Mouse (Mus musculus) fibroblast of lung, adult 2 months (primary cell): ENCODE data around the gene Rhbdl1.
"Not testable (repeated sequence)": the region's sequence is repeated elsewhere in the genome, so short reads cannot be mapped to it uniquely, and the experiment has no call there.

ENCODE experiments used
- DNase-seq: peaks from one replicate; pipeline ENCODE4 v3.0.0-alpha.2; 2011; ENCODE audit warnings: low read depth

Rhbdl1 gene

GRCm38 (mm10) chr17:25825984-25826570, 11.0 kb downstream of the Rhbdl1 start:
- DNase-seq = no peak

DNA sequence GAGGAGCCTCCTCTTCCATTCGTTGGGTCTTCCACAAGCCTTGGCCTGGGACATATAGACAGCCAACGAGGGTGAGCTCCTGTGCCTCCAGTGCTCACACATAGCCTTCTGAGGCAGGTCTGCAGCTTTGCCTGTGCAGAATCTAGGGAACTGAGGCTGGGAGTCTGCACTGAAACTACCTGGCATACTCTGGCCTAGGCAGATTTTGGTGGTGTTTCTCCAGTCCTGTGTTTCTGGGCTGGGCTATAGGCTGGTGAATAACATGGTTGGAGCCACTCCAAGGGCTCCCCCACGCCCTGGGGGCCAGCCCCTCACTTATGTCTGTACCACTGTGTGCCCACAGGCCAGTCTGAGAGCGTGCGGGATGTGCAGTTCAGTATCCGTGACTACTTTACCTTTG, 11.8 kb downstream of the Rhbdl1 start:
- no peak for DNase-seq

- no peak for DNase-seq
These were observed 12.5 kb downstream of the Rhbdl1 start for GRCm38 (mm10) chr17:25824362-25825142.

- DNase-seq = peak; percentile 78
These were observed 13.6 kb downstream of the Rhbdl1 start, which contains the start of gene Wdr24 for GRCm38 (mm10) chr17:25823452-25823851. Wdr24 (plus strand) TSS chr17:25823627.

GRCm38 (mm10) chr17:25818851-25819780, 18.0 kb downstream of the Rhbdl1 start:
- DNase-seq = no peak

DNA sequence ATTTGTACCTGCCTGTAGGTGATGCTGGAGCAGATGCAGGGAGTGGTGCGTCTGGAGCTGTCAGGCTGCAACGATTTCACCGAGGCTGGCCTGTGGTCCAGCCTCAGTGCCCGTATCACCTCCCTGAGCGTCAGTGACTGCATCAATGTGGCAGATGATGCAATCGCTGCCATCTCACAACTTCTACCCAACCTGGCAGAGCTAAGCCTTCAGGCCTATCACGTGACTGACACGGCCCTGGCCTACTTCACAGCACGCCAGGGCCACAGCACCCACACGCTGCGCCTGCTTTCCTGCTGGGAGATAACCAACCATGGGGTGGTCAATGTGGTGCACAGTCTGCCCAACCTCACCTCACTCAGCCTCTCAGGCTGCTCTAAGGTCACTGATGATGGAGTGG, 19.4 kb downstream of the Rhbdl1 start:
- DNase-seq = no peak

GRCm38 (mm10) chr17:25813471-25813870, 23.6 kb downstream of the Rhbdl1 start:
- DNase-seq = peak; percentile 30

GRCm38 (mm10) chr17:25810890-25811289, 26.2 kb downstream of the Rhbdl1 start:
- DNase-seq = no peak

DNA sequence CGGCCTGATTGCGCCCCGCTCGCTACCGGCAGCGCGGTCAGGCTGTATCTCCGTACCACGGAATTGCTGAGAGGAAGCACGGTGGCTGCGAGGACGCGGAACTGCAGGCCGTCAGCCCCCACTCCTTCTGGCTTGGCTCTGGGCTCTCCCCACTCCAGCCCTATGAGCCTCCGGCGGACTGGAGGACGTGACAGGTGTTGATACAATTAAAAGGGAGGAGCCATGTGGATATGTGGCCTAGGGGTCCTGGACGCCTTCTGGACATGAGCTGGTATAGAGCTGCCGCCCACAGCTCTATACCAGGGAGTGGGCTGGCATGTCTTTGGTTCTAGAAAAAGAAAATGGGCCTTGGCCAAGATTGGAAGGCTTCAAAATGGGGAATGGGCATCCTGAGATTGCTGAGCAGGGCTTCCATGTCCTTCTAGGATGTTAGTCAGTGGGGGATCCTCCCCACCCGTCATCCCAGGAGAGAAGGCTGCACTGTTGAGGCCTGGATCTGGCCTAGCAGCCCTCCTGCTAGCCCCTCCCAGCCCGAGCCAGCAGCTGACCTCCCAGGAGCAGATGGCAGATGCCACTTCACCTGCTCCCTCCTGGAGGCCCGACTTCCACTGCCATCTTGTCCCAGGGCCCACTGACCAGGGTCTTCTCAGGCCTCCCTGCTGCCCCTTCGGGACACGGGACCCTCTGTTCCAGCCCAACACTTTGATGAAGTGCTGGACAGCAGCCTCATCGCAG, 27.3 kb downstream of the Rhbdl1 start:
- no peak for DNase-seq

DNA sequence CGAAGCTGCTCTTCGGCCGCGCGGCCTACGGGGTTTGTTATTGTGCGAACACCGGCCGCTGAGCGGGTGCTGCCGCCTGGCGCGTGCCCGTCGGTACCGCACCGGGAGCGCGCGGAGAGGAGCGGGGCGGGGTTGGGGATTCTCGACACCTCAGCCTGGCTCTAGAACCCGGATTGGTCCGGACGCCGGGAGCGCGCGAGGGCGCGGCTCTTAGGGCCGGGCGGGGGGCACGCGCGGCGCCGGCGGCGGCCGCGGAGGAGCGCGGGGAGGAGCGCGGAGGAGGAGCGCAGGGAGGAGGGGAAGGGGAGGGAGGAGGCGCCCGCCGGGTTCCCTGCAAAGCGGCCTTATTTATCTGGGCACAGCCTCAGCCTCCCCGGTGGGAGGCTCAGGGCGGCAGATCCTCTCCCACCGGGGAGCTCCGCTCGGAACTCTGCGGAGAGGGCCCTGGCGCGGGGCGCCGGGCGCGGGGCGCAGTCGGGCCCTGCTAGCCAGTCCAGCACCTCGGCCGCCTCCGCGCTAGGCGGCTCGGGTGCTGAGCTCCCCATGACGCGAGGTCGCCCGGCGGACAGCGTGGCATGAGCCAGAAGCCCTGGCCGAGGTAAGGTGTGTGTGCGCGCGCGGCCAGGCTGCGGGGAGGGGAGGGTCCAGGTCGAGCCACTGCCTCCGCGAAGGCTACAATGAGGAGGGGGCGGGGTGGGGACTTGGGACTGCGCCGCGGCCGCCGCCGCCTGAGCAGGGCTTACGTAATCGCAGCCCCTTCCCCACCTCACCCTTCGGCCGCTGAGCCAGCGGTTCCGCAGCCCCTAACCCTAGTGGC, 28.1 kb downstream of the Rhbdl1 start, which contains the start of gene Fbxl16:
Gene Fbxl16, plus strand, starts transcription at position 297 of the 817 bp plus-strand sequence.
- no peak for DNase-seq

- no peak for DNase-seq
These were observed 29.1 kb downstream of the Rhbdl1 start for GRCm38 (mm10) chr17:25808028-25808427.

- DNase-seq = not testable (repeated sequence)
These were observed 29.6 kb downstream of the Rhbdl1 start for GRCm38 (mm10) chr17:25807452-25807851.

DNA sequence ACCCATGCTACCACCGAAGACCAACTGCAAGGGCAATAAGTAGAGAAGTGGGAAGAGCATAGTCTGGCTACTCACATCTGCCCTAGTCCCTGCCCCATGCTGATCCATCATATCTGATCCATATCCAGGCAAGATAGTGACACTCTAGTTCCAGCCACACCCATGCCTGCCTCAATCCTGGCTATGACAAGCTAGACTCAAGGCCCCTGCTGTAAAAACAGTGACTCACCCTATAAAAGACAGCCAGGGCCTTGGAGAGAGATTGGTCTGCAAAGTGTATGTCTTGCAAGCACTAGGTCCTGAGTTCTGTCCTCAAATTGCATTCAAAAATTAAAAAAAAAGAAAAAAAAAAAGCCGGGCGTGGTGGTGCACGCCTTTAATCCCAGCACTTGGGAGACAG, 30.6 kb downstream of the Rhbdl1 start:
- no peak for DNase-seq

- peak; percentile 55 for DNase-seq
These were observed 34.1 kb downstream of the Rhbdl1 start for GRCm38 (mm10) chr17:25802825-25803517.

DNA sequence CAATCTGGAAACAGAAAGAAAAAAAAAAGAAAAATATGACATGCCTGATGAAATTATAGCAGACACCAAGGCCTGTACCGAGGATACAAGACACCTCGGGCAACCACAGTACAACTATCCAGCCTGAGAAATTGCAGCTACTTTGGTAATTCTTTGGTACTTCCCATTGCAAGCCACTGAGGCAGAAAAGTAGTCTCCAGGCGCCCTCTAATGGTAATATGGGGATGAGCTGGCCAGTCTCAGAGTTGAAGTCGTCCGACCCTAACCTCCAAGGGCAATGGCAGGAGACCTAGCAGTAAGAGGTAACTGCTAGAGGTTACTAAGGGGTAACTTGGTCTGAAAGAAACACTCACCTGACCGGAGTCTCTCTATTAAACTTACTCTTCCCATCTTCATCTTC, 36.1 kb downstream of the Rhbdl1 start:
- DNase-seq = peak; percentile 28

DNA sequence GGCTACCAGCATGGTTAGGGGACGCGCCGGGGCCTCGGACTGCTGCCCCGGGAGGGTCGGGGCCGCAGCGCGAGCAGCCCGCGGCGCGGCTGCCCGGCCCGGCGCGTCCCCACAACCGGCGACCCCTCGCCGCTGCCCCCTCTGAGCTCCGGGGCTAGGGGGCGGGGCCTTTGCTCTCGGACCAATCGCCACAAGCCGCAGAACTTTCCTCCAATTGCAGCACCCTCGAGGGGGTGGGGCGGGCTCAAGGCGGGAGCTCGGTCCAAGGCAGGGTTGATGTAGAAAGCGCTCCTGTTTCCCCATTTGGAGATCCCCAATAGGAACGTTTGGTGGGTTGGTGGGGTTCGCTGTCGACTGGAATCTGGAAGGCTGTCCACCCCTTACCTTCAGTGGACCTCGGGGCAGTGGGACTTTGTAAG, 40.1 kb downstream of the Rhbdl1 start, which contains the start of gene Metrn:
Gene Metrn, minus strand, starts transcription at position 186 of the 419 bp plus-strand sequence.
- peak; percentile 26 for DNase-seq

GRCm38 (mm10) chr17:25796211-25796771, 40.8 kb downstream of the Rhbdl1 start:
- no peak for DNase-seq

- no peak for DNase-seq
These were observed 41.4 kb downstream of the Rhbdl1 start, which contains the start of gene AC134908.4 for GRCm38 (mm10) chr17:25795609-25796092. AC134908.4 (minus strand) TSS chr17:25795659.

- DNase-seq = no peak
These were observed 42.1 kb downstream of the Rhbdl1 start for GRCm38 (mm10) chr17:25794998-25795397.
